Mouse (Mus musculus): ENCODE measurements around the gene Flrt1. TPM values are rescaled to one million over a fixed set of nuclear protein-coding genes. Genes with fewer than 3 reads are reported as not detected.
"Not testable (repeated sequence)": the region's sequence is repeated elsewhere in the genome, so short reads cannot be mapped to it uniquely, and the experiment has no call there.

The Flrt1 gene
- polyA plus RNA-seq, 1 experiment: 0.59 TPM

DNA sequence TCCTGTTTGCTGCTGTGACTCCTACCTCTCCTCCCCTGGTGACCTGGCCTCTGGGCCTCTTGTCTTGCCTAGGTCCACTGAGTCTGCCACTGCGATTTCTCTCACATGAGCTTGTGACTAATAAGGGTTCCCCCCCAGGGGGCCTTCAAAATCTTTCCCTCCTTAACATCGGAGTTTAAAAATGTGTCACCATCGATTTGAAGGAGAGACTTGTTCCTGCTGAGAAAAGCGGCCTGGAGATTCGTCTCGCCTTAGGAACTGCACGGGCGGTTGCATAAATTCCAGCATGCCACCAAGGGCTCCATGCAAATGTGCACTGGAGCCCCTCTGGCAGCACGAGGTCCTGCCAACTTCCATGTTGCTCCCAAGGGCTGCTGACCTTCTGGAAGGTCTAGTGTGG is 27.9 kb downstream of the Flrt1 start:
- 85% methylated on average over 9 of the region's 9 CpGs for WGBS
- no peaks in the 10 kb centered on the region for H3K27me3 ChIP-seq (ENCODE audit: control insufficient read depth, insufficient read depth, low read length)
- H3K36me3 ChIP-seq (ENCODE audit: control insufficient read depth, insufficient read depth, low read length): no peaks in the 10 kb centered on the region
- no peak for DNase-seq
- TF ChIP-seq POLR2A (IDR thresholded peaks at IDR 0.05; ENCODE audit: control insufficient read depth, extremely low read depth, insufficient read depth, low read length, poor library complexity) (no peak), CTCF (IDR thresholded peaks at IDR 0.05; ENCODE audit: borderline replicate concordance, control insufficient read depth, extremely low read depth, insufficient read depth, low read length, poor library complexity) (no peak)
- H3K4me3 ChIP-seq (ENCODE audit: control insufficient read depth, insufficient read depth, low read length): no peak overlapping the region
- no peak overlapping the region for H3K27ac ChIP-seq (ENCODE audit: control insufficient read depth, insufficient read depth, low read length)
- peaks cover 10% of the 10 kb centered on the region for H3K4me1 ChIP-seq (replicated peaks; ENCODE audit: control insufficient read depth, insufficient read depth, low read length)

GRCm38 (mm10) chr19:7075336-7075735 is 30.2 kb downstream of the Flrt1 start:
- peaks cover 10% of the 10 kb centered on the region for H3K4me1 ChIP-seq (replicated peaks; ENCODE audit: control insufficient read depth, insufficient read depth, low read length)
- H3K27me3 ChIP-seq (ENCODE audit: control insufficient read depth, insufficient read depth, low read length); H3K4me3 ChIP-seq (ENCODE audit: control insufficient read depth, insufficient read depth, low read length); H3K36me3 ChIP-seq (ENCODE audit: control insufficient read depth, insufficient read depth, low read length); DNase-seq; H3K27ac ChIP-seq (ENCODE audit: control insufficient read depth, insufficient read depth, low read length): not testable (repeated sequence)
- 96% methylated on average over 11 of the region's 11 CpGs for WGBS

GRCm38 (mm10) chr19:7073997-7074781 is 31.3 kb downstream of the Flrt1 start:
- Histone ChIP-seq H3K4me1 (replicated peaks; ENCODE audit: control insufficient read depth, insufficient read depth, low read length) (peaks cover 10% of the 10 kb centered on the region), H3K27me3 (ENCODE audit: control insufficient read depth, insufficient read depth, low read length) (no peaks in the 10 kb centered on the region), H3K4me3 (ENCODE audit: control insufficient read depth, insufficient read depth, low read length) (no peak overlapping the region), H3K27ac (ENCODE audit: control insufficient read depth, insufficient read depth, low read length) (no peak overlapping the region), H3K36me3 (ENCODE audit: control insufficient read depth, insufficient read depth, low read length) (no peaks in the 10 kb centered on the region)
- no peak for TF ChIP-seq CTCF (IDR thresholded peaks at IDR 0.05; ENCODE audit: borderline replicate concordance, control insufficient read depth, extremely low read depth, insufficient read depth, low read length, poor library complexity)
- WGBS: 94% methylated on average over 12 of the region's 12 CpGs
- no peak for DNase-seq

DNA sequence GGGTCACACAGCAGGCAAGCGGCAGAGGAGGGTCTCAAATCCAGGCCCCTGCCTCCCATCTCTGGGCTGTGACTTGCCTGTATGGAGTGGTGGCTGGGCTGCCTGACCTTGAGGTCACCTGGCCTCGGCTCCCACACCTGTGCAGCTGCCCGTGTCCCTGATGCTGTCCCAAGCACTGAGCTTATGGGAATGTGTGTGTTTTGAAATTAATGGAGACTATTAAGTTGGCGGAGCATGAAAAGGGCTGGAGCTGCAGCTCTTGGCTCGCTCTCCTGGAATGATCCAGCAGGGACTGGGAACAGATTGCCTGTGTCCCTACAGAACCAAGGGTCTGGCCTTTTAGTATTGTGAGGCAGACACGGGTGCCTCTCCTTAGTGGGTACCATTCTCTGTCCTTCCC is 33.3 kb downstream of the Flrt1 start:
- no peaks in the 10 kb centered on the region for H3K36me3 ChIP-seq (ENCODE audit: control insufficient read depth, insufficient read depth, low read length)
- TF ChIP-seq CTCF (IDR thresholded peaks at IDR 0.05; ENCODE audit: borderline replicate concordance, control insufficient read depth, extremely low read depth, insufficient read depth, low read length, poor library complexity): no peak
- TF ChIP-seq POLR2A (IDR thresholded peaks at IDR 0.05; ENCODE audit: control insufficient read depth, extremely low read depth, insufficient read depth, low read length, poor library complexity): no peak
- WGBS: 100% methylated on average over 6 of the region's 6 CpGs

DNA sequence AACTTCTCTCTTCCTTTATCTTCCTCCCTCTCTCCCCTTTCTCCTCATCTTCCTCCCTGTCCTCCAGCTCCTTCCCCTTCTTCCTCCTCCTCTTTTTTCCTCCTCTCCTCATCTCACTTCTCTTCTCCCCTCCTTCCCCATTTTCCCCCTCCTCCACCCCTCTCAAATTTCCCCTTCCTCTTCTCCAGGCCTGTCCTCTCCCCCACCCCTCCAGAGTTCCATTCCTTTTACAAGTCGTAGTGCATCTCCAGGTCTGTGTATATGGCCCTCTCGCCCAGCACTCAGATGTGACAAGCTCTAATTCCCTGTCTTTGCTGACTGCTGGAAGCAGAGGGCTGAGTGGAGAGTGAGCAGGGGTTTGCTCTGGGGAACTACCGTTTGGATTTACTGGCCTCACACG is 34.8 kb downstream of the Flrt1 start:
- no peak for DNase-seq
- H3K4me3 ChIP-seq (ENCODE audit: control insufficient read depth, insufficient read depth, low read length): no peak overlapping the region
- peaks cover 23% of the 10 kb centered on the region for H3K4me1 ChIP-seq (replicated peaks; ENCODE audit: control insufficient read depth, insufficient read depth, low read length)
- 85% methylated on average over 4 of the region's 4 CpGs for WGBS
- H3K27me3 ChIP-seq (ENCODE audit: control insufficient read depth, insufficient read depth, low read length): no peaks in the 10 kb centered on the region
- no peak overlapping the region for H3K27ac ChIP-seq (ENCODE audit: control insufficient read depth, insufficient read depth, low read length)
- H3K36me3 ChIP-seq (ENCODE audit: control insufficient read depth, insufficient read depth, low read length): no peaks in the 10 kb centered on the region
- TF ChIP-seq CTCF (IDR thresholded peaks at IDR 0.05; ENCODE audit: borderline replicate concordance, control insufficient read depth, extremely low read depth, insufficient read depth, low read length, poor library complexity) (no peak), POLR2A (IDR thresholded peaks at IDR 0.05; ENCODE audit: control insufficient read depth, extremely low read depth, insufficient read depth, low read length, poor library complexity) (no peak)

More for the DNA sequence above, 33.3 kb downstream of the Flrt1 start:
- Histone ChIP-seq H3K27ac (ENCODE audit: control insufficient read depth, insufficient read depth, low read length) (no peak overlapping the region), H3K27me3 (ENCODE audit: control insufficient read depth, insufficient read depth, low read length) (no peaks in the 10 kb centered on the region), H3K4me1 (replicated peaks; ENCODE audit: control insufficient read depth, insufficient read depth, low read length) (peaks cover 14% of the 10 kb centered on the region), H3K4me3 (ENCODE audit: control insufficient read depth, insufficient read depth, low read length) (no peak overlapping the region)
- no peak for DNase-seq

GRCm38 (mm10) chr19:7069781-7070763 is 35.5 kb downstream of the Flrt1 start:
- 85% methylated on average over 35 of the region's 35 CpGs for WGBS
- Histone ChIP-seq H3K4me3 (ENCODE audit: control insufficient read depth, insufficient read depth, low read length) (no peak overlapping the region), H3K27me3 (ENCODE audit: control insufficient read depth, insufficient read depth, low read length) (no peaks in the 10 kb centered on the region)

More at GRCm38 (mm10) chr19:7069781-7070763, 35.5 kb downstream of the Flrt1 start:
- no peak for DNase-seq
- H3K36me3 ChIP-seq (ENCODE audit: control insufficient read depth, insufficient read depth, low read length): no peaks in the 10 kb centered on the region
- H3K4me1 ChIP-seq (replicated peaks; ENCODE audit: control insufficient read depth, insufficient read depth, low read length): peaks cover 30% of the 10 kb centered on the region
- no peak overlapping the region for H3K27ac ChIP-seq (ENCODE audit: control insufficient read depth, insufficient read depth, low read length)
- TF ChIP-seq POLR2A (IDR thresholded peaks at IDR 0.05; ENCODE audit: control insufficient read depth, extremely low read depth, insufficient read depth, low read length, poor library complexity): no peak
- TF ChIP-seq CTCF (IDR thresholded peaks at IDR 0.05; ENCODE audit: borderline replicate concordance, control insufficient read depth, extremely low read depth, insufficient read depth, low read length, poor library complexity): no peak
